Mouse (Mus musculus): ENCODE data around the gene Dcaf6. TPM values are rescaled to one million over a fixed set of nuclear protein-coding genes. Genes with fewer than 3 reads are reported as not detected.

The Dcaf6 gene
- total and polyA plus RNA-seq, 2 experiments from 2014 or later = 19.9 to 38.4 TPM

- WGBS = 71% methylated on average over 9 of the region's 9 CpGs
- no peak overlapping the region for H3K4me2 ChIP-seq (ENCODE audit: low read depth, low read length, poor library complexity, severe bottlenecking)
- H3K27me3 ChIP-seq (ENCODE audit: insufficient read depth, low read length) = no peaks in the 10 kb centered on the region
- H3K9ac ChIP-seq (replicated peaks; ENCODE audit: low read length, poor library complexity, severe bottlenecking) = no peak overlapping the region
- ATAC-seq (ENCODE audit: low FRiP score) (no peak), DNase-seq (ENCODE audit: low spot score) (no peak)
- no peak for TF ChIP-seq CTCF (IDR thresholded peaks at IDR 0.05)
- no peak overlapping the region for H3K4me3 ChIP-seq (ENCODE audit: low read depth, low read length)
- no peaks in the 10 kb centered on the region for H3K9me3 ChIP-seq (ENCODE audit: low read length)
- no peak overlapping the region for H3K27ac ChIP-seq (ENCODE audit: low read depth, low read length)
- no peaks in the 10 kb centered on the region for H3K4me1 ChIP-seq (ENCODE audit: insufficient read depth, low read length)
- no peaks in the 10 kb centered on the region for H3K36me3 ChIP-seq (ENCODE audit: insufficient read depth, low read length)
Observed at GRCm38 (mm10) chr1:165373839-165374238, 86.4 kb downstream of the Dcaf6 start.

GRCm38 (mm10) chr1:165370990-165371389 is 89.3 kb downstream of the Dcaf6 start:
- WGBS = 94% methylated on average over 4 of the region's 4 CpGs
- no peaks in the 10 kb centered on the region for H3K4me1 ChIP-seq (ENCODE audit: insufficient read depth, low read length)

GRCm38 (mm10) chr1:165365057-165365456 is 95.2 kb downstream of the Dcaf6 start:
- 91% methylated on average over 3 of the region's 3 CpGs for WGBS

More at GRCm38 (mm10) chr1:165370990-165371389, 89.3 kb downstream of the Dcaf6 start:
- Histone ChIP-seq H3K4me3 (ENCODE audit: low read depth, low read length) (no peak overlapping the region), H3K36me3 (ENCODE audit: insufficient read depth, low read length) (no peaks in the 10 kb centered on the region), H3K4me2 (ENCODE audit: low read depth, low read length, poor library complexity, severe bottlenecking) (no peak overlapping the region), H3K27me3 (ENCODE audit: insufficient read depth, low read length) (no peaks in the 10 kb centered on the region), H3K9ac (replicated peaks; ENCODE audit: low read length, poor library complexity, severe bottlenecking) (no peak overlapping the region), H3K27ac (ENCODE audit: low read depth, low read length) (no peak overlapping the region), H3K9me3 (ENCODE audit: low read length) (no peaks in the 10 kb centered on the region)
- no peak for ATAC-seq (ENCODE audit: low FRiP score)
- TF ChIP-seq CTCF (IDR thresholded peaks at IDR 0.05) = no peak
- DNase-seq (ENCODE audit: low spot score) = no peak

GRCm38 (mm10) chr1:165363271-165363670 is 97.0 kb downstream of the Dcaf6 start:
- no peaks in the 10 kb centered on the region for H3K9me3 ChIP-seq (ENCODE audit: low read length)
- no peak for TF ChIP-seq CTCF (IDR thresholded peaks at IDR 0.05)
- H3K4me2 ChIP-seq (ENCODE audit: low read depth, low read length, poor library complexity, severe bottlenecking) = no peak overlapping the region
- H3K27ac ChIP-seq (ENCODE audit: low read depth, low read length) = no peak overlapping the region
- H3K27me3 ChIP-seq (ENCODE audit: insufficient read depth, low read length) = no peaks in the 10 kb centered on the region
- 82% methylated on average over 2 of the region's 2 CpGs for WGBS
- no peak for DNase-seq (ENCODE audit: low spot score)
- no peak for ATAC-seq (ENCODE audit: low FRiP score)
- no peak overlapping the region for H3K9ac ChIP-seq (replicated peaks; ENCODE audit: low read length, poor library complexity, severe bottlenecking)
- no peaks in the 10 kb centered on the region for H3K4me1 ChIP-seq (ENCODE audit: insufficient read depth, low read length)
- no peaks in the 10 kb centered on the region for H3K36me3 ChIP-seq (ENCODE audit: insufficient read depth, low read length)
- H3K4me3 ChIP-seq (ENCODE audit: low read depth, low read length) = no peak overlapping the region

More at GRCm38 (mm10) chr1:165365057-165365456, 95.2 kb downstream of the Dcaf6 start:
- no peak overlapping the region for H3K4me2 ChIP-seq (ENCODE audit: low read depth, low read length, poor library complexity, severe bottlenecking)
- no peaks in the 10 kb centered on the region for H3K9me3 ChIP-seq (ENCODE audit: low read length)
- ATAC-seq (ENCODE audit: low FRiP score) (no peak), DNase-seq (ENCODE audit: low spot score) (no peak)
- H3K27ac ChIP-seq (ENCODE audit: low read depth, low read length) = no peak overlapping the region
- H3K9ac ChIP-seq (replicated peaks; ENCODE audit: low read length, poor library complexity, severe bottlenecking) = no peak overlapping the region
- peak; percentile 19; the same call in 1 of the 2 replicates for TF ChIP-seq CTCF (IDR thresholded peaks at IDR 0.05)
- no peaks in the 10 kb centered on the region for H3K36me3 ChIP-seq (ENCODE audit: insufficient read depth, low read length)
- no peaks in the 10 kb centered on the region for H3K4me1 ChIP-seq (ENCODE audit: insufficient read depth, low read length)
- H3K4me3 ChIP-seq (ENCODE audit: low read depth, low read length) = no peak overlapping the region
- H3K27me3 ChIP-seq (ENCODE audit: insufficient read depth, low read length) = no peaks in the 10 kb centered on the region

- WGBS = 75% methylated on average over 2 of the region's 2 CpGs
- Histone ChIP-seq H3K27ac (ENCODE audit: low read depth, low read length) (no peak overlapping the region), H3K9me3 (ENCODE audit: low read length) (no peaks in the 10 kb centered on the region), H3K27me3 (ENCODE audit: insufficient read depth, low read length) (no peaks in the 10 kb centered on the region), H3K4me3 (ENCODE audit: low read depth, low read length) (no peak overlapping the region), H3K9ac (replicated peaks; ENCODE audit: low read length, poor library complexity, severe bottlenecking) (no peak overlapping the region), H3K4me1 (ENCODE audit: insufficient read depth, low read length) (no peaks in the 10 kb centered on the region), H3K36me3 (ENCODE audit: insufficient read depth, low read length) (peaks cover 2% of the 10 kb centered on the region; the same call in 1 of the 2 replicates), H3K4me2 (ENCODE audit: low read depth, low read length, poor library complexity, severe bottlenecking) (no peak overlapping the region)
- DNase-seq (ENCODE audit: low spot score) = no peak
- TF ChIP-seq CTCF (IDR thresholded peaks at IDR 0.05) = no peak
- ATAC-seq (ENCODE audit: low FRiP score) = no peak
Observed at GRCm38 (mm10) chr1:165356347-165356746, 103.9 kb downstream of the Dcaf6 start.

- ATAC-seq (ENCODE audit: low FRiP score) (no peak), DNase-seq (ENCODE audit: low spot score) (no peak)
- Histone ChIP-seq H3K27ac (ENCODE audit: low read depth, low read length) (no peak overlapping the region), H3K4me3 (ENCODE audit: low read depth, low read length) (no peak overlapping the region), H3K4me2 (ENCODE audit: low read depth, low read length, poor library complexity, severe bottlenecking) (no peak overlapping the region), H3K4me1 (ENCODE audit: insufficient read depth, low read length) (no peaks in the 10 kb centered on the region), H3K9me3 (ENCODE audit: low read length) (no peaks in the 10 kb centered on the region), H3K27me3 (ENCODE audit: insufficient read depth, low read length) (no peaks in the 10 kb centered on the region), H3K36me3 (ENCODE audit: insufficient read depth, low read length) (peaks cover 2% of the 10 kb centered on the region; the same call in 1 of the 2 replicates), H3K9ac (replicated peaks; ENCODE audit: low read length, poor library complexity, severe bottlenecking) (no peak overlapping the region)
- no peak for TF ChIP-seq CTCF (IDR thresholded peaks at IDR 0.05)
Observed at GRCm38 (mm10) chr1:165348627-165349026, 111.6 kb downstream of the Dcaf6 start.

Data from midbrain, postnatal 0 days (tissue).